Mouse (Mus musculus) limb, embryonic 15.5 days (tissue): ENCODE data around the gene Bglap3. TPM values are rescaled to one million over a fixed set of nuclear protein-coding genes. Genes with fewer than 3 reads are reported as not detected.

Experiments used
- ATAC-seq: fragments of 200-750 bp; cut with Nextera tagmentation; 2 replicates; pipeline ENCODE4 v1.8.0; 2017; ENCODE audit warnings: low read depth, moderate TSS enrichment; ENCODE audit not compliant: insufficient number of reproducible peaks, low FRiP score, low TSS enrichment
- H3K27ac ChIP-seq: fragments of 300-500 bp; sonication (generic); 2 replicates; pipeline ENCODE4 v1.5.1; 2015; ENCODE audit warnings: moderate library complexity, mild to moderate bottlenecking, inconsistent platforms
- H3K27me3 ChIP-seq: fragments of 300-500 bp; sonication (generic); 2 replicates; pipeline ENCODE4 v1.6.1; 2015; ENCODE audit warnings: inconsistent platforms
- H3K36me3 ChIP-seq: fragments of 300-500 bp; sonication (generic); 2 replicates; pipeline ENCODE4 v1.6.1; 2015; ENCODE audit warnings: inconsistent platforms
- H3K4me1 ChIP-seq: fragments of 300-500 bp; sonication (generic); 2 replicates; pipeline ENCODE4 v1.6.1; 2015; ENCODE audit warnings: inconsistent platforms
- H3K4me2 ChIP-seq: fragments of 300-500 bp; sonication (generic); 2 replicates; pipeline ENCODE4 v1.6.1; 2015; ENCODE audit warnings: mild to moderate bottlenecking, inconsistent platforms
- H3K4me3 ChIP-seq: fragments of 300-500 bp; sonication (generic); 2 replicates; pipeline ENCODE4 v1.5.1; 2015; ENCODE audit warnings: mild to moderate bottlenecking, inconsistent platforms
- H3K9ac ChIP-seq: fragments of 300-500 bp; sonication (generic); 2 replicates; pipeline ENCODE4 v1.6.1; 2015; ENCODE audit warnings: inconsistent platforms
- H3K9me3 ChIP-seq: fragments of 300-500 bp; sonication (generic); 2 replicates; pipeline ENCODE4 v1.6.1; 2016; ENCODE audit warnings: inconsistent platforms
- WGBS: fragments of 180-500 bp; shearing (Covaris S2); methylation state at CpG from one replicate; pipeline ENCODE4 v1.1.7; 2015; 5-methylcytosine and 5-hydroxymethylcytosine counted together
- polyA plus RNA-seq: library from polyadenylated mRNA; unstranded; fragments of >200 nt; fragmentation: Nextera tagmentation; extraction: Ambion mirVana; gene quantifications from 2 replicates; pipeline ENCODE4 v1.2.1, GENCODE M21; 2015

The Bglap3 gene
- polyA plus RNA-seq, 1 experiment from 2014 or later = 34.8 TPM

DNA sequence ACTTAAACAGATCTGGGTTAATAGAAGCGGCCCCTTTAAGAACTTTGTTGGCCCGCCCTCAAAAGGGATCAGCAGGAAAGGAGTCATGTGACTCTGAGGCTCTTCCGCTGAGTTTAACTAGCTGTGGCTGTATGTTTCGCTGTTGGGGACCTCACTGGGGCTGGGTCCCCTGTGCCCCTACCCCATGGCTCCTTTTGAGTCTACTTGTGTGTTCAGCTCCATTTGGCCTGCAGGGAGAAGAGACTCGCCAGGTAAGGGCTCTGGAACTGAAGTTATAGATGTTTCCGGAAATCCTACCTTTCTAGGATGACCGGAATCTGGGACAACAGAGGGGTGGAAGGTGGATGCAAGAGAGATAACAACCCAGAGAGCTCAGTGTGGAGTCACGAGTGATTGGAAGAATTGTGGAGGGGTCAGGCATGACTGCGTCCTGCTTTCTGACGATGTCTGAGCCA lies 47.6 kb downstream of the Bglap3 start, which contains the start of gene Glmp:
Gene Glmp (plus strand): TSS at position 73 of the 455 bp plus-strand sequence.
- peak; percentile 49; the same call in 1 of the 2 replicates for ATAC-seq

More for the DNA sequence above, 47.6 kb downstream of the Bglap3 start, which contains the start of gene Glmp:
- Histone ChIP-seq H3K4me1 (peaks cover 14% of the 10 kb centered on the region), H3K4me2 (peak within 1 kb of the TSS; percentile 75), H3K4me3 (peak within 1 kb of the TSS; percentile 69), H3K9me3 (no peaks in the 10 kb centered on the region), H3K9ac (peak within 1 kb of the TSS; percentile 63), H3K36me3 (peaks cover 54% of the 10 kb centered on the region), H3K27ac (0 out of 2 replicates have a peak within 1 kb of the TSS, but pooled peaks have one; percentile 48), H3K27me3 (no peaks in the 10 kb centered on the region)
- WGBS = under 1% methylated on average over 10 of the region's 10 CpGs

Other genes with a start within 250 kb of the Bglap3 start
- 23.3 and 29.8 TPM in 2 replicates for gene Mef2d, start 230.4 kb downstream of the Bglap3 start, polyA plus RNA-seq
- gene Rhbg, start 118.0 kb downstream of the Bglap3 start, polyA plus RNA-seq = 24.1 and 25.6 TPM in 2 replicates
- 2.0 and 4.1 TPM in 2 replicates for gene Gm38392, start 85.5 kb downstream of the Bglap3 start, polyA plus RNA-seq
- gene Tsacc, start 75.7 kb downstream of the Bglap3 start, polyA plus RNA-seq = 9.9 and 12.0 TPM in 2 replicates
- 440 and 451 TPM in 2 replicates for gene Cct3, start 75.6 kb downstream of the Bglap3 start, polyA plus RNA-seq
- gene Glmp, start 47.7 kb downstream of the Bglap3 start, polyA plus RNA-seq = 198 and 199 TPM in 2 replicates
- 36.0 and 37.2 TPM in 2 replicates for gene Tmem79, start 36.6 kb downstream of the Bglap3 start, polyA plus RNA-seq
- gene Smg5, start 36.5 kb downstream of the Bglap3 start, polyA plus RNA-seq = 42.7 and 42.9 TPM in 2 replicates
- 16.4 and 16.9 TPM in 2 replicates for gene Paqr6, start 8.2 kb downstream of the Bglap3 start, polyA plus RNA-seq
- gene Bglap2, start 6.0 kb upstream of the Bglap3 start, polyA plus RNA-seq = 1.5 and 2.4 TPM in 2 replicates
- gene Bglap, start 11.7 kb upstream of the Bglap3 start, polyA plus RNA-seq = 0.88 and 1.7 TPM in 2 replicates
- 94.9 and 106 TPM in 2 replicates for gene Pmf1, start 37.6 kb upstream of the Bglap3 start, polyA plus RNA-seq
- 16.5 and 17.1 TPM in 2 replicates for gene Slc25a44, start 52.4 kb upstream of the Bglap3 start, polyA plus RNA-seq
- gene Sema4a, start 88.4 kb upstream of the Bglap3 start, polyA plus RNA-seq = 23.1 and 24.5 TPM in 2 replicates
- gene Lmna, start 137.2 kb upstream of the Bglap3 start, polyA plus RNA-seq = 635 and 751 TPM in 2 replicates
- 17.6 and 21.0 TPM in 2 replicates for gene Mex3a, start 159.7 kb upstream of the Bglap3 start, polyA plus RNA-seq
- gene Rab25, start 175.6 kb upstream of the Bglap3 start, polyA plus RNA-seq = 144 and 148 TPM in 2 replicates
- 194 and 207 TPM in 2 replicates for gene Lamtor2, start 180.3 kb upstream of the Bglap3 start, polyA plus RNA-seq
- gene Ubqln4, start 181.0 kb upstream of the Bglap3 start, polyA plus RNA-seq = 39.6 and 44.1 TPM in 2 replicates
- gene Ssr2, start 203.1 kb upstream of the Bglap3 start, polyA plus RNA-seq = 347 and 365 TPM in 2 replicates
- 84.9 and 97.3 TPM in 2 replicates for gene Arhgef2, start 233.2 kb upstream of the Bglap3 start, polyA plus RNA-seq